Mouse (Mus musculus) stomach, postnatal 0 days (tissue): ENCODE data around the gene Pcca. TPM values are rescaled to one million over a fixed set of nuclear protein-coding genes. Genes with fewer than 3 reads are reported as not detected.

ENCODE experiments used
- ATAC-seq: fragments of 200-750 bp; cut with Nextera tagmentation; 2 replicates; pipeline ENCODE4 v1.8.0; 2017; ENCODE audit not compliant: low FRiP score, low TSS enrichment
- DNase-seq: peaks from one replicate; pipeline ENCODE4 v3.0.0-alpha.2; 2016; ENCODE audit warnings: low spot score
- H3K27ac ChIP-seq: fragments of 300-500 bp; sonication (generic); replicated peaks from 2 replicates; pipeline ENCODE4 v1.5.1; 2014; ENCODE audit warnings: mild to moderate bottlenecking, control low read depth
- H3K27me3 ChIP-seq: fragments of 300-500 bp; sonication (generic); 2 replicates; pipeline ENCODE4 v1.6.1; 2014; ENCODE audit warnings: low read length; ENCODE audit not compliant: control insufficient read depth, insufficient read depth
- H3K36me3 ChIP-seq: fragments of 300-500 bp; sonication (generic); 2 replicates; pipeline ENCODE4 v1.6.1; 2014; ENCODE audit warnings: low read length, mixed read lengths; ENCODE audit not compliant: control insufficient read depth, insufficient read depth
- H3K4me1 ChIP-seq: fragments of 300-500 bp; sonication (generic); replicated peaks from 2 replicates; pipeline ENCODE4 v1.6.1; 2014; ENCODE audit warnings: antibody characterized with exemption; ENCODE audit not compliant: control insufficient read depth, insufficient read depth
- H3K4me2 ChIP-seq: fragments of 300-500 bp; sonication (generic); replicated peaks from 2 replicates; pipeline ENCODE4 v1.6.1; 2014; ENCODE audit warnings: low read depth, mild to moderate bottlenecking, control low read depth, moderate library complexity
- H3K4me3 ChIP-seq: fragments of 300-500 bp; sonication (generic); 2 replicates; pipeline ENCODE4 v1.5.1; 2014; ENCODE audit warnings: low read depth, low read length, control low read depth
- H3K9ac ChIP-seq: fragments of 300-500 bp; sonication (generic); 2 replicates; pipeline ENCODE4 v1.6.1; 2014; ENCODE audit warnings: mild to moderate bottlenecking, low read length, control low read depth, mixed read lengths
- H3K9me3 ChIP-seq: fragments of 300-500 bp; sonication (generic); 2 replicates; pipeline ENCODE4 v1.6.1; 2016; ENCODE audit warnings: low read length; ENCODE audit not compliant: control insufficient read depth
- CTCF ChIP-seq: IDR thresholded peaks from 2 replicates; pipeline ENCODE4 v1.5.1; 2016; ENCODE audit warnings: antibody characterized with exemption, low read depth, mild to moderate bottlenecking, moderate library complexity
- EP300 ChIP-seq: optimal IDR thresholded peaks from 2 replicates; pipeline ENCODE3; 2016; ENCODE audit warnings: antibody characterized with exemption
- WGBS: fragments of 180-500 bp; shearing (Covaris S2); extraction: QIAGEN DNeasy Blood & Tissue Kit; methylation state at CpG from one replicate; pipeline ENCODE4 v1.1.7; 2014; 5-methylcytosine and 5-hydroxymethylcytosine counted together
- polyA plus RNA-seq: library from polyadenylated mRNA; unstranded; fragments of >200 nt; fragmentation: Nextera tagmentation; extraction: Ambion mirVana; gene quantifications from 2 replicates; pipeline ENCODE4 v1.2.1, GENCODE M21; 2015

Pcca gene
- polyA plus RNA-seq, 1 experiment from 2014 or later: 8.2 TPM

DNA sequence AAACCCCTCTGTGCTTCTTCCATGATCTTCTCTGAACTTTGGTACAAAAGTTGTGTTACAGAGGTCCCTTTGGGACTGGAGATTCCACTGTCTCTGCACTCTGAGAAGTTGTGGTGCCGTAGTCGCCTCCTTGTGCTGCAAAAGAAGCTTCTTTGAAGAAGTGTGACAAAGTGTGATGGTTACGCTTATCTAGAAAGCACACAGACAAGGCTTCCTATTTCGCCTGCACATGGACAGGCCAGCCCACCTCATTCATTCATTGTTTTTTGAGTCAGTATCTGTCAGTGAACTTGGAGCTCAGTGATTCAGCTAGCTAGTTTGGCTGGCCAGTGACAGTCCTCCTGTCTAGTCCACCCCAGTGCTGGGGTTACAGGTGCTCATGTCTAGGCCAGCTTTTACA is 76.9 kb downstream of the Pcca start:
- Histone ChIP-seq H3K4me1 (no peaks in the 10 kb centered on the region), H3K36me3 (no peaks in the 10 kb centered on the region), H3K4me2 (no peak overlapping the region), H3K27me3 (no peaks in the 10 kb centered on the region), H3K27ac (no peak overlapping the region), H3K4me3 (no peak overlapping the region), H3K9ac (no peak overlapping the region), H3K9me3 (no peaks in the 10 kb centered on the region)
- ATAC-seq (no peak), DNase-seq (no peak)
- TF ChIP-seq EP300 (no peak), CTCF (no peak)
- 83% methylated on average over 4 of the region's 4 CpGs for WGBS

DNA sequence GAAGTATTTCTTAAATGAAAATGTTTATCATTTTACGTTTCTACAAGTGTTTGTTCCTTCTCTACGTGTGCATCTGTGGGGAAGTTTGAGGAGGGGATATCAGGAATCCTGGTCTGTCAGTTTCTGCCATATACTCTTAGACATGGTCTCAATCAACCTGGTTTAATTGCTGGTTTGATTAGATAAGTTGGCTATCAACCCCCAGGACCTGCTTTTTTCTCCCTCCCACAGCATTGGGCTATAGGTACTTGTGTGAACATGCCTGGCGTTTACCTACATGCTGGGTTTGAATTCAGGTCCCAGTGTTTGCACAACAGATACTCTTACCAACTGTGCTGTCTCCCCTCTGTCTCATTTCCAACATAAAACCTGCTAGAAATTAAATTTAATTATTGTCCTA is 78.2 kb downstream of the Pcca start:
- Histone ChIP-seq H3K4me1 (no peaks in the 10 kb centered on the region), H3K9me3 (no peaks in the 10 kb centered on the region), H3K4me2 (no peak overlapping the region), H3K27me3 (no peaks in the 10 kb centered on the region), H3K27ac (no peak overlapping the region), H3K36me3 (no peaks in the 10 kb centered on the region), H3K4me3 (no peak overlapping the region), H3K9ac (no peak overlapping the region)
- whole genome bisulfite sequencing: 74% methylated on average over 3 of the region's 3 CpGs
- no peak for TF ChIP-seq CTCF
- no peak for TF ChIP-seq EP300
- DNase-seq: no peak
- ATAC-seq: no peak

DNA sequence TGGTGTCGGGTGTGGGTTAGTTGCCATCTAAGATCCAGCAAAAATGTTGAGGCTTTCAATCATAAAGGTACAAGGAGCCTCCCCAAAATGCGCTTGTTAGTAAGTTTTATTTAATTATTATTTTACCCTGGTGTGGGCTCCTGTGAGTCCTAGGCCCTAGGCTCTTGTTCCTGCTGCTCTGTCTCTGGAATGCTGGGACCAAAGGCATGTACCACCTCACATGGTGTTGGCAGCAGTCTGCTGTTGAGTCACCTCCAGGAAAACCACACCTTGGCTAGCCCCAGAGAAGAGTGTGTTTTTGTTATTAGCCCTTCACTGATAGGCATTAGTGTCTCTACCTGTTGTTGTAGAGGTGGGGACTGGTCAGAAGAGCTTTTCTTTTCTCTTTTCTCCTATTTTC is 83.5 kb downstream of the Pcca start:
- no peak overlapping the region for H3K9ac ChIP-seq
- TF ChIP-seq CTCF (no peak), EP300 (no peak)
- H3K4me3 ChIP-seq: no peak overlapping the region
- no peaks in the 10 kb centered on the region for H3K4me1 ChIP-seq
- no peak for DNase-seq
- no peak for ATAC-seq
- H3K9me3 ChIP-seq: no peaks in the 10 kb centered on the region
- no peaks in the 10 kb centered on the region for H3K27me3 ChIP-seq
- WGBS: 85% methylated on average over 2 of the region's 2 CpGs
- H3K36me3 ChIP-seq: no peaks in the 10 kb centered on the region
- H3K4me2 ChIP-seq: no peak overlapping the region
- H3K27ac ChIP-seq: no peak overlapping the region

DNA sequence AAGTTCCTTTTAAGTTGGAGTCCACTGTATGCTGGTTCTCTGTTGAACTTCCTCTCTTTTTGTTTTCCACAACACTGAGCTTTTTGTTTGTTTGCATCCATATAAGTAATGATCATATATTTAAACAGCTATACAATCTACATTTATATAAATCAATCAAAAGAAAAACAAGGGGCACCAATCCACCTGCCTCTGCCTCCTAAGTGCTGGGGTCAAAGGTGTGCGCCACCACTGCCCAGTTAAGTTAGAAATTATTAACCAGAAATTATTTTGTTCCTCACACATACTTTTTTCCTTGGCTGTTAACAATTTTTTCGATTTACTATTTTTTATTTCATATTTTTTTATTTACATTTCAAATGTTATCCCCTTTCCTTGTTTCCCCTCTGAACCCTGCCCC is 99.3 kb downstream of the Pcca start:
- H3K4me3 ChIP-seq: no peak overlapping the region
- H3K9me3 ChIP-seq: no peaks in the 10 kb centered on the region
- no peak overlapping the region for H3K27ac ChIP-seq
- no peak overlapping the region for H3K4me2 ChIP-seq
- WGBS: 89% methylated on average over 2 of the region's 2 CpGs
- H3K9ac ChIP-seq: no peak overlapping the region
- no peaks in the 10 kb centered on the region for H3K27me3 ChIP-seq
- no peaks in the 10 kb centered on the region for H3K4me1 ChIP-seq
- H3K36me3 ChIP-seq: no peaks in the 10 kb centered on the region
- no peak for DNase-seq
- TF ChIP-seq EP300: no peak
- no peak for TF ChIP-seq CTCF
- ATAC-seq: no peak

GRCm38 (mm10) chr14:122636601-122637000 is 102.5 kb downstream of the Pcca start:
- Histone ChIP-seq H3K4me3 (no peak overlapping the region), H3K27me3 (no peaks in the 10 kb centered on the region), H3K27ac (no peak overlapping the region), H3K36me3 (no peaks in the 10 kb centered on the region), H3K9me3 (no peaks in the 10 kb centered on the region), H3K9ac (no peak overlapping the region), H3K4me1 (no peaks in the 10 kb centered on the region), H3K4me2 (no peak overlapping the region)
- TF ChIP-seq CTCF (no peak), EP300 (no peak)
- 66% methylated on average over 6 of the region's 6 CpGs for WGBS
- ATAC-seq (no peak), DNase-seq (no peak)

DNA sequence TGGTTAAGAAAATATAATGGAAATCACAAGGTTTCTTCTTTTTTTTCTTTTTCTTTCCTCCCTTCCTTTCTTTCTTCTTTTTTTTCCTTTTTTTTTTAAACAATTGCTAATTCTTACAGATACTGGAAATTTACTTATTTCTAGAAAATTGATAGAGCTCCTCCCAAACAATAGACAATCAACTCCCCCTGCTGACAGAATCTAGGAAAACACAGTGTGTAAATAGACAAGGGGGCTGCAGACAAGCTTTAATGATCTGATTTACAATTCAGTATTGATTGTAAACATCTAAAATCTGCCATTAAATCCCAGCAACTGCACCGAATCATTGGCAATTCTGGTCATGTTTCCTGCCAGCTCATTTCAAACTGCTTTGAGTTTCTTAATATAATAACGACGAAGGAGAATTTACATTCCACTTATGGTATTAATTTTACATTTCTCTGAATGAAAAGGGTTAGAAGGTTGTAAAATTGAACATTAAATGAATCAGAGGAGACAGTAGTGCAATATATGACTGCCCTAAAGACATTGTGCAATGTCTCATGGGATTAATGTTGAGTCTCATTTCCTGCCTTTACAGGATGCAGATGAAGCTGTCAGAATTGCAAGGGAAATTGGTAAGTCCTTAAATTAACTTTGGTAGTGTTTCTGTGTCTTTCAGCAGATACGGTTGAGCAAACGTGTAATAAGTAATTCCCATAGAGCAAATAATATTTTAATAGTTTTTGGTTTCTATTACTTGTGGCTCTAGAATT is 103.9 kb downstream of the Pcca start:
- H3K36me3 ChIP-seq: no peaks in the 10 kb centered on the region
- no peak overlapping the region for H3K27ac ChIP-seq
- H3K9me3 ChIP-seq: no peaks in the 10 kb centered on the region
- no peaks in the 10 kb centered on the region for H3K4me1 ChIP-seq
- 61% methylated on average over 5 of the region's 5 CpGs for WGBS
- ATAC-seq (no peak), DNase-seq (no peak)
- H3K4me2 ChIP-seq: no peak overlapping the region
- no peaks in the 10 kb centered on the region for H3K27me3 ChIP-seq
- H3K9ac ChIP-seq: no peak overlapping the region
- no peak overlapping the region for H3K4me3 ChIP-seq
- no peak for TF ChIP-seq EP300
- TF ChIP-seq CTCF: peak; percentile 27; the same call in 1 of the 2 replicates
